Mouse (Mus musculus) activated CD4-positive, CD25-positive, alpha-beta regulatory T cell, adult 4 months (primary cell): ENCODE measurements around the gene Col28a1. TPM values are rescaled to one million over a fixed set of nuclear protein-coding genes. Genes with fewer than 3 reads are reported as not detected.
A peak's percentile ranks its signal among the peaks of the same experiment; 100 is the strongest.

Experiments
- ATAC-seq: one replicate; pipeline ENCODE4 v1.8.0; 2017
- polyA plus RNA-seq, 2 experiments: library from polyadenylated mRNA; unstranded; fragments of 100-300 nt; shearing (Covaris generic); gene quantifications; one replicate each; pipeline ENCODE4 v1.2.1; 2017

The Col28a1 gene
- polyA plus RNA-seq, result not detected

DNA sequence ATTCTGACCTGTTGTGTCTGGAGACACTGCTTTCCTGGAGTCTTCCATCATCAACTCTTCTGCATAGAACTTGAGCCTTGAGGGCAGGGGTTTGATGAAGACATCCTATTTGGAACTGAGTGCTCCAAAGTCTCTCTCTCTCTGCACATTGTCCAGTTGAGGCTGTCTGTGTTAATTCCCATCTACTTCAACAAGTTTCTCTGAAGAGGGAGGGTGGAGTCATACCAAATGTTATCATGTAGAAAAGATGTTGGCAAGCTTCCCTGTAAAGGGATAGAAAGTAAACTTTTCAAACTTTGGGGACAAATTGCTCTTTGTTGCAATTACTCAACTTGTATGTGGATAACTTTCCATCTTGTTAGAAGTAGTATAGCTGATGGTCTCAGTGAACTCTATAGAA lies at the start of gene Col28a1:
Col28a1 (minus strand) TSS at position 101 of the 400 bp plus-strand sequence.
- no peak for ATAC-seq

GRCm38 (mm10) chr6:8228596-8228995 lies 36.2 kb upstream of the Col28a1 start:
- ATAC-seq, result no peak

DNA sequence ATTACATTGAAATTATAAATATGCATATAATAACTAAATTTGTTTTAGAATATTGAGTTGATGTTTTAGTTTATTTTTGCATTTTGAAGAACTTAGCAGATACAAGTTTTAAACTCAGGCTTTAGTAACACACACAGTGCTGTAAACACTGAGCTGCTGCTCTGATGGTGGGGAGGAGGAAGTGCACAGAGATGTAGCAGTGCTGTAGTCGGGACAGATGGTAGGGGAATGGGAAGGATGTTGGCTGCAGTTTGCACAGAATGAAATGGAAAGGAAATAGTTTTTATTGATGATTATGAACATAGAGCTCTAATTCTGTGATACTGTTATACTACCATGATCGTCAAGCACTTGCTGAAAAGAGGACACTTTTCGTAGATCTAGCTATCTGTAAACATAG lies 34.6 kb upstream of the Col28a1 start:
- ATAC-seq, result no peak

GRCm38 (mm10) chr6:8210661-8211060 lies 18.2 kb upstream of the Col28a1 start:
- ATAC-seq, result no peak

DNA sequence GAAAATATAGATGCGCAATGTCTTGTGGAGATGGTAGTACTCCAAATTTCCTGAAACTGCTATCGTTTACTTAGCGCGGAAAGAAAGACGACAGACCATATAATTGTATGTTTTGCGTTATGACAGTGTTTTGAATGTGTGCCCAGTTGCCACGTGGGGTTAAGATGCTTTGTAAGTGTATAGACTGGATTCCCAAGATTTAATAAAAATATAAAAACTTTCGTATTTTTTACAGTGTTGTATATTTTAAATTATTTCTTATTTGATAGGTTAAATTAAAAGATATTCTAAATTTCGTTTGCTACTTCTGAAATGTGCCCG lies 17.4 kb upstream of the Col28a1 start:
- ATAC-seq, result peak; percentile 4

DNA sequence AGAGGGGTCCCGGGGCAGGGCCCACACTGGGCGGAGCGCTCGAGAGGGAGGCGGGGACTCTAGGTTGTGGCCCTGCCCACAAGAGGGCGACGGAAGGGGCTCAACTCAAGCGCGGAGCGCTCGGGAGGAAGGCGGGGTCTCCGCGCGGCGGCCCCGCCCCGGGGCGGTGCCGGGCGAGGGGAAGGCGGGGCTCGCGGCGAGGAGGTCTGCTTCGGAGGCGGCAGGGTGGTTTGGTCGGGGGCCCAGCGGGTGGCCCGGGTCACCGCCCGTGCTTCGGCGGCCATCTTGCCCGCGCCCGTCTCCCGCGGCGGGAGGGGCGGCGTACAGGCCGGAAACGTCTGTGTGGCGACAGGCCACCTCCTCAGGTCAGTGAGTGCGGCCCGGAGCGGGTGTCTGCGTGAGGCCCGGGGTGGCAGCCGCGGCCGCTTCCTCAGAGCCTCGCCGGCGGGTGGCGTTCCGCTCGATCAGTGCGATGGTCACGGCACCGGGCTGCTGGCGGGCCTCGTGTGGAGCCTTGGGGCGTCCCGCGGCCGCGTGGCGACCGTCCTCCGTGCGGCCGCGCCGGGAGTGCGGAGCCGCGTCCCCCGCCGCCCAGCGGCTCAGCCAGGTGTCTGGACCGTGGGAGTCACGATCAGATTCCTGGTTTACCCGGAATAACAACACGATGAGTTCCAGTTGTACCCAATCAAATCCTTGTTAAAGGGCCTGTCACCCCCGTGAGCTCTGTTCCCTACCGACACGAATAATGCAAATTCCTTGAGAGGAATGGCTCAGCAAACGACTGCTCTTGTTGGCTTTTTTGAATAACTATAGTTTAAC lies 16.8 kb upstream of the Col28a1 start, which contains the start of gene Mios:
Mios (plus strand) TSS at position 176 of the 819 bp plus-strand sequence.
- ATAC-seq, result peak; percentile 93

DNA sequence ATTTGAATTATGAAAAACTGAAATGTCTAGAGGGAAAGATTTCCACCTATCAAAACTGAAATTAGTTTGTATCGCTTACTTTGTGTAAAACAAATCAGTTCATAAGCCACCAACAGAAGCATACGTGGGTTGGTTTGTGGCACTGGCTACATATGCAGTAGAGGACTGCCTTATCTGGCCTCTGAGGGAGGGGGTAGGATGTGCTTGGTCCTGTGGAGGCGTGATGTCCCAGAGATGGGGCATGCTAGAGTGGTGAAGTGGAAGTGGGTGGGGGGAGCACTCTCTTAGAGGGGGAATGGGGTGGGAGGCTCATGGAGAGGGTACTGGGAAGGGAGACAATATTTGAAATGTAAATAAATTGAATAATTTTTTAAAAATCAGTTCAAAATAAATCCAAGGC lies 2.5 kb downstream of the Col28a1 start:
- no peak for ATAC-seq

DNA sequence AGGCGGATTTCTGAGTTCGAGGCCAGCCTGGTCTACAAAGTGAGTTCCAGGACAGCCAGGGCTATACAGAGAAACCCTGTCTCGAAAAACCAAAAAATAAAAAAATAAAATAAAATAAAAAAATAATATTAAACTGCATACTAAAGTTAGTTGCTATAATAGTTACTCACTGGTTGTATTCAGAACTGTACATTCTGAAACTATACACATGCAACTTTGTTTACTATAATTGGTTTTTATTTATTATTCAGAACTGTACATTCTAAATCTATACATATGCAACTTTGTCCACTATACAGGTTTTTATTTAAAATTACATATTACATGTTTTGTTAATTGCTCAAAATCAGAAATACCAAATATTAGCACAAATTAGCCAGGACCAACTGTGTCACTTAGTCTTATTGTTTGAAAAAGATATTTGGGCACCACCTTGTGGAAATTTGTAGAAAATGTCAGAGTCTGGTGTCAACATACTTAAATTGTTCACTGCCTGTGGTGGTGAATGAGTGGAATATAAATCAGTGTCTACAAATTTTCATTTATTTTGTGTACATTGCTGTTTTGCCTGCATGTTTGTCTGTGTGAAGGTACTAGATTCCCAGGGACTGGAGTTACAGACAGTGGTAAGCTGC lies 3.7 kb downstream of the Col28a1 start:
- no peak for ATAC-seq

GRCm38 (mm10) chr6:8178397-8178941 lies 13.9 kb downstream of the Col28a1 start:
- no peak for ATAC-seq

DNA sequence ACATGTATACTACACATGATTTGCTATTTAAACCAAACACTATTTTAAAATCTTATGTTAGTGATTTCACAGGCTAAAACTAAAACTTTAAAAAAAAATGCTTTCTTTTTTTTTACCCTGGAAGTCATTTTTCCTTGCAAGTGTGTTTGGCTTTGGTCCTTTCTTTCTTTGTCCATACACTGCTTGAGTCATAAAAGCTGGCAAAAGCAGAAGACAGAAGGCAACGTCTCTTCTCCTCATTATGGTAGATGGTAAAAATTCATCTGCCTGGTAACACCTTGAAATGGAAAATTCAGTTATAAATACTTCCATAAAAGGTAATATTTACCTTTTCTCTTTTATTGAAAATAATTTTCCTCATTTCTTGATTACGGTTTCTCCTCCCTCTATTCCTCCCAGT lies 16.3 kb downstream of the Col28a1 start:
- no peak for ATAC-seq

DNA sequence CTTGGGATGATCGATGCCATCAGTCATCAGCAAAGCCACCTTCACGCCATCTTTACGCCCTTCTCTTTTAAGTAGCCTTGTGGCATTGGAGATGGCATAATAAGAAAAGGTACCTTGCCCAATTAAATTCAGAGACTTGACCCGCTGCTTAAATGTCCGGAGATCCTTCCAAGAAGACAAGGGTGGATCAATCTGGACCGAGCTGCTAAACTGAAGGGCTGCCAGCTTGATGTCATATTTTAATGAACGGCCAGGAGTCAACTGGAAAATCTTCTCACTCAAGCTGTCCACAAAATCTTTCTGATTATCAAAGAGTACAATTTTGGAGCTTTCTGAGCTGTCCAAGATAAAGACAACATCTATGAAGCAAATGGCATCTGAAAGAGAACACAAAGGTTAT lies 17.1 kb downstream of the Col28a1 start:
- ATAC-seq, result no peak

DNA sequence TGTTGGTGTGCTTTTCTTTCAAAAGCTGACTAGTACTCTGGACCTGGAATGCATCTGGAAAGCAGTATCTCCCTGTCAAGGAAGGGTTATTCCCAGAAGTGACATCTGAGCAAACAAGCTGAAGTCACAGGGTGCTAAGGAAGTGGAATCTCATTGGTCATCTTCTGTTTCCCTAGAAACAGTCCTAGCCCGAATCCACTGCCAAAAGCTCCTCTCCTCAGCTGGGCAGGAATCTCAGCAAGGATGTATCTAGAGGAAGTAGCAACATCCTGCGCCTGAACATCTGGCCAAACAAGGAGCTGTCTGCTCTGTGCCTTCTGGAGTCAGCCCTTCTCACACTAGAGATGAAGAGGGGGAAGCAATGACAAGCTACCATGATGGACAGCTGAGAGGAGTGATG lies 18.4 kb downstream of the Col28a1 start:
- no peak for ATAC-seq

DNA sequence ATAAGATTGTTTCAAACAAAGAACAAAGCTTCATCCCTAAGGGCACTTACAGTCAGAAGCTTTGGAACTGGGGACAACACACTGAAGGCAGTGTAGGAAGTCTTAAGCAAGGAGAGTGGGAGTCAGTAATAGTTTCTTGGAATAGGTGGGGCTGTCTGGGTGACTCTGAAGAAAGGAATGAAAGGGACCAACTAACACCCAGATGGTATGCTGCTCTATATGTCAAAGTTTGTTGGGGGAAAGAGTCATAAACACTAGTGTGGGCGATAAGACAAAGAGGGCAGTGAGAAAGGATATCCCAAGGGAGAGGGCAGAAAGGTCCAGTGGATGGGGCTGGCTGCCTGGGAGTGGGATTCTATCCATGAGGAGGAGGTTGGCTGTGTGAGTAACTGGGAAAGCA lies 20.3 kb downstream of the Col28a1 start:
- no peak for ATAC-seq

- ATAC-seq, result no peak
Measured at GRCm38 (mm10) chr6:8164741-8165140, 27.7 kb downstream of the Col28a1 start.

DNA sequence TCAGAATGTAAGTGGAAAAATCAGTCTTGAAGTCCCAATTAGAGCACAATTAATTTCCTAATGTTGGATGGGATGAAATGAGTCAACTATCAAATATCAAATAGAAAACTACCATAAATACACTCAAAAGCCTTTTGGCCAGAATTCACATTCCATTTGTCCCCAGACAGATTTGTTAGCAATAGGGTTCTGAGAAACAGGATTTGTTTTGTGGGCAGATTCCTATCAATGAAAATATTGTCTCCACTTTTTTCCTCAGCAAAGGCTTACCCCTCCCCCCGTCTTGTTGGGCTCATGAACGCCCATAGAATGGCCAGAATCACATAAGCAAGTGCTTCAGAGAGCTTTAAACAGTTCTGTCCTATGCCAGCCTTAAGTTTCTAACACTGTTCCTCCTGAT lies 32.4 kb downstream of the Col28a1 start:
- ATAC-seq, result no peak

GRCm38 (mm10) chr6:8157121-8157520 lies 35.3 kb downstream of the Col28a1 start:
- ATAC-seq, result no peak

DNA sequence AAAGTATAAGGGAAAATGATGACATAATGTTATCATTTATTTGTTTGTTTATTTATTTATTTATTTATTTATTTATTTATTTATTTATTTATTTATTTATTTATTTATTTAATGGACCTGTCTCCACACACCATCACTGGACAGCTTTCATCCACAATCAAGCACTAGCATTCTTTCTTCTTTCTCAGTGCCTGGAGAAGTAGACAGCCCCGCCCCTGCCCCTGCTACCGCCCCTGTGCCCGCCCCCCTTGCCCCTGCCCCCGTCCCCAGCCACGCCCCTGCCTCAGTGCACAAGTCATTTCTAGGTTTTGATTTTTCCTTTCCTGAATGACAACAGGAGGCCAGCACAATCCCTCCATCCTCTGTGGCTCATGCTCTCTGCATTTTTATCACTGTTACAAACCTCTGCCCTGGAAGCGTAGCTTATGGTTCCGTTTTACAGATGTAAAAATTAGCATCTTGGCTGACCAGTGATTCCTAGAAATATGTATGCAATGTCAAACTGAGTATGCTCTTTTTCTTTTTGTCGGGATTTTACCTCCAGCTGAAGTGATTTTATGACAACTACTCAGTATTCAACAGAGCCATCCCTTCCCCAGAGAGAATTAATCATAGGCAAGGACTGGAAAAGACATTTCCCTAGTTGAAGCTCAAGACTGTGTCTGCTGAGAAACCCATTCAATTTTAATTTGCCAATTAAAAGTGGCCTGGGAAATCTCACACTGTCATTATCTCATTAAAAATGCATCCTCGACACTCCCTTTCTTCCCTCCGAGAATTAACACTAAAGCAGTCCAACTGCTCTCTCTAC lies 39.7 kb downstream of the Col28a1 start:
- ATAC-seq, result no peak

- ATAC-seq, result no peak
Measured at GRCm38 (mm10) chr6:8148916-8149315, 43.5 kb downstream of the Col28a1 start.

- no peak for ATAC-seq
Measured at GRCm38 (mm10) chr6:8141881-8142280, 50.5 kb downstream of the Col28a1 start.

DNA sequence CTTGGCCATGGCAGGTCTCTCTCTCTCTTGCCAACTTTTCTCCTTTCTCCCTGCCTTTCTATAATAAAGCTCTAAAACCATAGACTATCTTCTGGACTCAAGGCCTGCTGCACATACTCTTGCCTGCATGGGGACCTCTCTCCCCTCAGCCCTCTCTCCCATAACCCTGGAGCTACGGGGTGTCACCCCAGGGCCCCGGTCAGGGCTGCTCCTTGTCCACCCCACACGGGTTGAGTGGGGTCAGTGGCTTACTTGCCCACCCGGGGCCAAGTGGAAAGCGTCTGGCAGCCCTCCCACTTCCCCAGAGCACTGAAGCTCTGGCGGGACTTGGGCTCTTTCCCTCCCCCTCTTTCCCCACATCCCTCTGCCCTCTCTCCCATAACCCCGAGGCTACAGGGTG lies 62.3 kb downstream of the Col28a1 start:
- no peak for ATAC-seq

GRCm38 (mm10) chr6:8128164-8128563 lies 64.3 kb downstream of the Col28a1 start:
- no peak for ATAC-seq

DNA sequence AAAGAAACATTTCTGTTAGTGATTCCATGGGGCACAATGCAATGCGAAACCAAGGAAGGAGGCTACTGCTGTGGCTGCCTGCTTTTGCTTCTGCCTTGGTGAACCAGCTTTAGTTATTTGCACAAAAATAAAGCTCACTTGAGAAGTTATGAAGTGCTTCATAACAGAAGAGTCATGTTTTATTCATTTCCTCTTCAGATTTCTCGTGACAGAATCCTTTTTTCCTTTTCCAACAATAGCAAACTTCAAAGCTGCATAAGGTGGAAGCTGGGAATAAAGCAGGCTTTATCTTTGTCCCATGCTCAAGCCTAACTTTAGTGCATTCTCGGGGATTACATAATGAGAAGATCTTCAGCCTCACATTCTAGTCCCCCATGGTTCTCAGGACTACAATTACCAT lies 65.9 kb downstream of the Col28a1 start:
- no peak for ATAC-seq

- no peak for ATAC-seq
Measured at GRCm38 (mm10) chr6:8119116-8119515, 73.3 kb downstream of the Col28a1 start.
